Mouse (Mus musculus) bone marrow macrophage, adult 2 months (primary cell): ENCODE data around the gene Gm39566. TPM values are rescaled to one million over a fixed set of nuclear protein-coding genes. Genes with fewer than 3 reads are reported as not detected.
"Not testable (repeated sequence)": the region's sequence is repeated elsewhere in the genome, so short reads cannot be mapped to it uniquely, and the experiment has no call there.

ENCODE experiments used
- H3K27ac ChIP-seq: 2 replicates; pipeline ENCODE4 v1.5.1; 2012; ENCODE audit warnings: low read depth, low read length; ENCODE audit not compliant: insufficient read depth
- H3K4me1 ChIP-seq: 2 replicates; pipeline ENCODE4 v1.6.1; 2012; ENCODE audit warnings: low read length; ENCODE audit not compliant: control insufficient read depth, insufficient read depth
- H3K4me3 ChIP-seq: 2 replicates; pipeline ENCODE4 v1.5.1; 2012; ENCODE audit warnings: mild to moderate bottlenecking, low read length, moderate library complexity; ENCODE audit not compliant: insufficient read depth
- CTCF ChIP-seq: IDR thresholded peaks from 2 replicates; pipeline ENCODE4 v1.5.1; 2012; ENCODE audit warnings: low read depth, mild to moderate bottlenecking, low read length, moderate library complexity
- POLR2A ChIP-seq: IDR thresholded peaks from 2 replicates; pipeline ENCODE4 v1.6.1; 2012; ENCODE audit warnings: mild to moderate bottlenecking, low read depth, low read length, borderline replicate concordance
- polyA plus RNA-seq: library from polyadenylated mRNA; stranded (reverse); fragments of >200 nt; gene quantifications from 2 replicates; pipeline ENCODE4 v1.2.4, GENCODE M21; 2012; ENCODE audit not compliant: missing spikeins, insufficient read depth, insufficient read length

Gm39566 gene
- not detected in 2 replicates for polyA plus RNA-seq

DNA sequence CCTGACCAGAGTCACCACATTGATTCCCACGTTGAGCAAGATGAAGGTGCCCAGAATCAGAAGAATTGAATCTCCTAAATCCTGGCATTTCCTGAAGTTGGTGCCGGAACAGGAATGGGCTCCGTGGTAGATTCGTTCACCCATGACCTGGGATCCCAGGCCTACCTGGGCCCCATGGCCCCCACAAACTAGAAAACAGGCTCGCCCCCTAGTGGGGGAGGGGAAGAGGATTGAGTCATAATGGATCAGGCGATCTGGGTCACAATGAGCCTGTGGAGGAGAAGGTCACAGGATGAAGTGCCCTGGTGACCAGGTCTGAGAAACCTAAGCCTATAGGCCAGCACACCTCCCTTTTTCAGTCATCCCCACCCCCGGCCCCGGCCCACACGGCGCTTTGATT lies at the start of gene Gm39566:
Gm39566 (minus strand) TSS at position 144 of the 400 bp plus-strand sequence.
- TF ChIP-seq CTCF (no peak), POLR2A (no peak)
- Histone ChIP-seq H3K27ac (no peak within 1 kb of the TSS), H3K4me3 (no peak within 1 kb of the TSS), H3K4me1 (no peaks in the 10 kb centered on the region)

DNA sequence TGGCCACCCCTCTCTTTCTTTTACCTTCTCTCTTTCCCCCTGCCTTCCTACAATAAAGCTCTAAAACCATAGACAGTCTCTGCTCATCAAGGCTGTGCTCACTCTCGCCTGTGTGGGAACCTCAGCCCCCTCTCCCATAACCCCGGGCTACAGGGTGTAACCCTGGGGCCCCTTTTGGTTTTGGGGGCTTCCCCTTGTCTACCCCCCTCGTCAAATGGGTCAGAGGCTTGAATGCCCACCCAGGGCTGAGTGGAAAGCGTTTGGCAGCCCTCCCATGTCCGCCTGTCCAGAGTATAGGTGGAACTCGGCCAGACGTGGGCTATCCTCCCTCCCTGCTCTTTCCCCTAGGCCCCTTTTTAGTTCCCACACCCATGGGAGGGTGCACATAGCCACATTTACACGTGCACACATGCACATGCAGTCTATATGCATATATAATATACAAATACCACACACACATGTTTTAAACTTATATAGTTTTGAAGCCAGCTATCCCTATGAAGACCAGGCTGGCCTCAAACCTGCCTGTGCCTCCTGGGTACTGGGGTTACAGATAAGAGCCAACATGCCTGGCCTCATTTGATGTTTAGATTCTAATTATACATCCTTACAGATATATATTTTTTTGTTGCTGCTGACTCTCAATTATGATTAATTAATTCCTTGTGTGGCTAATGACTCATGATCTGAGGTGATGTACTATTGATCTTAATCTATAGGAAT lies 49.2 kb upstream of the Gm39566 start:
- Histone ChIP-seq H3K4me3 (no peak overlapping the region), H3K27ac (no peak overlapping the region), H3K4me1 (no peaks in the 10 kb centered on the region)
- TF ChIP-seq POLR2A (no peak), CTCF (no peak)

DNA sequence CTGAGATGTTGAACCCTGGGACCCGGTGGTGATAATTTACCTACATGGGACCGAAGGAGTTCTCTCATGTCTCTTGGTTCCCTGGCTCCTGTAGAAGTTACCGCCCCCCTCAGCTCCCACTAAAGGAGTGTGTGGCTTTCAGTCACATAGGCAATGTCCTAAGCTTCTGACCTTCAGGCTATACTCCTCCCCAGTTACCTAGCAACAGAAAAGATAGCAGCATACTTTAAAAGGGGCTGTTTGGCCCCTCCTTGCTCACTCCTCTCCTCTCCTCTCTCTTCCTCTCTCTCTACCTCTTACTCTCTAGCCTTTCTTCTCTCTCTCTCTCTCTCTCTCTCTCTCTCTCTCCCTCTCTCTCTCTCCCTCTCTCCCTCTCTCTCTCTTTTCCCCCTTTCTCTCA lies 48.6 kb upstream of the Gm39566 start:
- H3K27ac ChIP-seq, H3K4me1 ChIP-seq, H3K4me3 ChIP-seq: not testable (repeated sequence)

DNA sequence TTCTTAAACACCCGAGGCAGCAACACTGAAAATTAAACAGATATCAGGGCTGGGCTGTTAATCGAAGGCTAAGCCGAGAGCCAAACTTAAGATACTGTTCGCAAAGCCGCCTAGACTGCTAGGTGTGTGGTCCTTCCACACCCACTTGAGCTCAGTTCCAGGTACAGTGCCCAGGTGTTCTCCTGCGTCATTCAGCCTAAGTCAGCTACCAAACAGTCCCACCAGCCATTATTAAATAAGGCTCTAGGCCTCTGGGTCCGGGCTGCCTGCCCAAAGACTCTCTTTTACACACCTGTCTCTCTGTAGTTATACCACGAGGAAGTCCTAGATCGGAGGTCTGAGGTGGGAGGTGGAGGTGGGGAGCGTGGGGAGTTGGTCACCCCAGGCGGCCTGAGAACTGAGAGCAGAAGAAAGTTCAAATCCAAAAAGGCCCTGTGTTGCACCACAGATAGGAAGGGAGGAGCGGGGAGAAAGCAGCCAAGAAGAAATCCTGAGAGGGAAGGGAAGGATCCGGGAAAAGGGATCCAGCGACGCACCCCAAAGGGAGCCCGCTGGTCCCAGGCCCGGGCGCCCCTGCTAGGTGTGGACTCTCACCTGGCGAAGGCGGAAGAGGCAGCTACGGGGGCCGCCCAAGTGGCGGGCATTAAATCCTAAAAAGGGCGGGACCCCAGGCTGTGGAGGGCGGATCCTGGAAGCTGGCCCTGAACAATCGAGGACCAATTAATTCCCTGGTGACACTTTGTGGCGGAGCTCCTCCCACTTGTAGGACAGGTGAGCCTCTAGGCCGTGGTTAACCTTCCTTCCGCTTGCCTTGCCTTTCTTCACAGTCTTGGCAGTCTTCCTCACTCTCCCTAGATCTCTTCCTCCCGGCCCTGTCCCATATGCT lies 43.3 kb upstream of the Gm39566 start, which contains the start of gene Tnk1:
Tnk1 (minus strand) TSS at position 618 of the 886 bp plus-strand sequence.
- Histone ChIP-seq H3K4me3 (no peak within 1 kb of the TSS), H3K4me1 (no peaks in the 10 kb centered on the region), H3K27ac (no peak within 1 kb of the TSS)
- TF ChIP-seq CTCF, result no peak
- no peak for TF ChIP-seq POLR2A

DNA sequence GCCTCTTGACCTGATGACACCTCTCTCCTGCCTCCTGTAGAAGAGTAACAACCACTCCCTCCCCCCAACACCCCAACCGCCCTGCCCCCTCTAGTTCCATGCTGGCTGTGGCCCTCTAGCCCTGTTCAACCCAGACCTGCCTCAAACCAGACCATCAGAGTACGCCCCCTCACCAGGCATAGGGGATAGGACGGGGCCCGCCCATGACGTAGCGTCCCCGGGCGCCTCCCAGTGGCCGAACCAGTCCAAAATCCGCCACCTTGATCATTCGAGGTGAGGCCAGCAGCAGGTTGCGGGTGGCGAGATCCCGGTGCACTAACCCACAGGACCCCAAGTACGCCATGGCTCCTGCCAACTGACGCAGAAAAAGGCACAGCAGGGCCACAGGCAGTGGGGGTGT lies 40.2 kb upstream of the Gm39566 start:
- no peaks in the 10 kb centered on the region; the same call in 1 of the 2 replicates for H3K4me1 ChIP-seq
- TF ChIP-seq POLR2A (no peak), CTCF (no peak)
- no peak overlapping the region for H3K27ac ChIP-seq
- no peak overlapping the region for H3K4me3 ChIP-seq

DNA sequence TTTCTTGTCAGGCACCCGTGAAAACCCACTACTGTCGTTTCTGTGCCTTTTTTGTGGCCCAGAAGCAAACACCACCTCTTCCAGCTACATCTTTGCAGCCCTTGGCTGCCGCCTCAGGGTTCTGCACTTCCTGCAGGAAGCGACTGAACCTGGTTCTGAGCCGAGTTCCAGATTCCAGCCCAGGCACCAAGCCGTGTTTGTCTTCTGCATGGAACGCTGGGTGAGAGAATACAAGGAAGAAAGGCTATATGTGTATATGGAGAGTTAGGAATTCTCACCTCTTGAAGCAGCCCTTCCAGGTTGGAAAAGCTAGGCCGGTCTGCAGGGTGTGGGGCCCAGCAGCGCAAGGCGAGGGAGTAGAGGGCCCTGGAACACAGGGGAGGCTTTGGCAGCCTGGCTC lies 39.6 kb upstream of the Gm39566 start:
- Histone ChIP-seq H3K4me3 (no peak overlapping the region), H3K4me1 (peaks cover 4% of the 10 kb centered on the region), H3K27ac (no peak overlapping the region)
- TF ChIP-seq CTCF (no peak), POLR2A (no peak)

DNA sequence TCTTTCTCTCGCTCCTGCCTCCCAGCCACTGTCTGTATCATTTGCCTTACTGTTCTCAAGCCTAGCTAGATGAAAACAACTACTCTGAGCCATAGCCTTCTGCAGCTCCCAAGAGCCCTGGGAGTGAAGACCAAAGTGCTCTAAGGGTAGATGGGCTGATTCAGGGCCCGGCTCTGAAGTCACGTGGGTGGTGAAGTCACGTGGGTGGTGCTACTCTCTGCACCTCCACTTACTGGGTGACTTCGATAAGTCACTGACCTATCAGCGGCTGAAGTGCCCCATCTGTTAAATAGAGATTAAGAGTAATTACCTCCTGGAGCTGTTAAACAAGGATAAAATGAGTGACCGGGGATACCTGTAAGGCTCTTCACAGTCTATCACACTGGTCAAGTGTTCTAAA lies 38.9 kb upstream of the Gm39566 start:
- Histone ChIP-seq H3K4me1 (peaks cover 9% of the 10 kb centered on the region), H3K4me3 (no peak overlapping the region), H3K27ac (no peak overlapping the region)
- TF ChIP-seq POLR2A, result no peak
- TF ChIP-seq CTCF, result no peak

DNA sequence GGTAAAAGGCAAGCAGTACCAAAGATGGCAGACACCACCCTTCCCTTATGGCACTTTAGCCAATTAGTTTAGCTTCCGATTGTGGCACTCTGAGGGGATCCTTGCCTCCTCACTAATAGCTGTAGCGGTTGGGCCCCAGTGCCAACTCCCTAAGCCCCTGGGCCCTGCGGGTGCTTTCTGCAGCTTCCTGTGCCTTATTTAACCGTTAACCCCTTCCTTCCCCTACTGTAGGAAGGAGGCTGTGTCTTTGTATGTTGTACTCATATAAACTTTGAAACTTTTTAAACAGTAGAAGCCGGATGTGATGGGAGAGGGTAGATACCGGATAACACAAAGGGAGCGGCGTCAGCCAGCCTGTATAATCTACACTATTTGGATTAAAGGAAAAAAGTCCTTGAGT lies 35.7 kb upstream of the Gm39566 start:
- Histone ChIP-seq H3K27ac (no peak overlapping the region), H3K4me1 (peaks cover 20% of the 10 kb centered on the region), H3K4me3 (no peak overlapping the region)
- TF ChIP-seq POLR2A, result no peak
- no peak for TF ChIP-seq CTCF

DNA sequence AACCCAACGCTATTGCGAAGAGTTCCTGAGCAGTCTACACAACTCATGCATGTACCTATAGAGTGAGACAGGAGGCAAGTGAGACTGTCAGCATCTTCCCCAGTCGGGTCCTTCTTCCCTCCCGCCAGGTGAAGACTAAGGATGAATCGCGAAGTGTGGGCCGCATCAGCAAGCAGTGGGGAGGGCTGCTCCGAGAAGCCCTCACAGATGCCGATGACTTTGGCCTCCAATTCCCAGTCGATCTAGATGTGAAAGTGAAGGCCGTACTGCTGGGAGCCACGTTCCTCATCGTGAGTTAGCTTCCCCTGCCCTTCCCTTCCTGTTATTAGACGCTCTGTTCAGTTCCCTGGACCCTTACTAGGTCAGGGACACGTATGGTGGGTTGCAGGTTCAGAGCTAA lies 34.8 kb upstream of the Gm39566 start:
- TF ChIP-seq POLR2A (no peak), CTCF (no peak)
- H3K27ac ChIP-seq, result peak overlapping the region; percentile 65
- H3K4me1 ChIP-seq, result peaks cover 27% of the 10 kb centered on the region

DNA sequence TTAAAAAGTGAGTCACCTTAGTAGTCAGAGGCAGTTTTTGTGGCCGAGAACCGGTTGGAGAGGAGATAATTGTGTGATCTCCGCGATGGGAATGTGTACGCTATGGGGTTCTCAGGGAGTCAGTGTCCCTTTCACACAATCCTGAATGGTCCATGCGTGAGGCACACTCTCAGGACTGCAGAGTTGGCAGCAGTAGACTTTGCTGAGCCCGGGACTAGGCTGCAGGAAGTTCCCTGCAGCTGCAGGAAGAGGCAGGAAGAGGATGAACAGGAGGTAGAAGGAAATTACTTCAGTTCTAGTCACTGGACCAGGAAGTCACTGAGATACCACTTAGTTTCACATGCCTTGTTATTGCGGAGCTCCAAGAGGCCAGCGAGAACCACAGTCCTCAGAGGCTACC lies 34.0 kb upstream of the Gm39566 start:
- Histone ChIP-seq H3K27ac (peak overlapping the region; percentile 65), H3K4me3 (no peak overlapping the region; the same call in 1 of the 2 replicates), H3K4me1 (peaks cover 27% of the 10 kb centered on the region)
- no peak for TF ChIP-seq POLR2A
- no peak for TF ChIP-seq CTCF

More for the DNA sequence above, 34.8 kb upstream of the Gm39566 start:
- no peak overlapping the region for H3K4me3 ChIP-seq
